Mouse (Mus musculus) kidney, postnatal 10 days (tissue): ENCODE data around the gene Abcc6.
"Not testable (repeated sequence)": the region's sequence is repeated elsewhere in the genome, so short reads cannot be mapped to it uniquely, and the experiment has no call there.

Source experiments
- DNase-seq: peaks from one replicate; pipeline ENCODE4 v3.0.0; 2021; ENCODE audit warnings: mixed read lengths

Gene Abcc6

DNA sequence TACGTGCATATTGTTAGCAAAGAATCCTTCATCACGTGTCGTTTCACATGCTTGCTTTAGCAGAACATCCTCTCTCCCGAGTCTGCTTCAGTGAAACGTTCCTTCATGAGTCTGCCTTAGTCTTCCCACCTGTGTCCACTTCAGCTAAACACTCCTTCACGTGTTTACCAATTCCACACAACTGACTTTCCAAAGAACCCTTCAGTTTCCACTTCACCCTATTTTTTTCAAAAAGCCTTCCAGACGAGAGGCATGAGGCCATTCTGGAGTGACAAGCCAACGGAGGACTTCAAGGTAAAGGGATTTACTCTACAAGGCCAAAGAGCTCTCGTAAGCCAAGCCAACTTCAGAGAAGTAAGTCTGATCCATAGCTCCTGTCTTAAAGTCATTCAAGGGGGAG, 4.7 kb downstream of the Abcc6 start:
- DNase-seq, result no peak

- DNase-seq, result no peak
Measured at GRCm38 (mm10) chr7:46021951-46022350, 8.2 kb downstream of the Abcc6 start.

- DNase-seq, result no peak
Measured at GRCm38 (mm10) chr7:46019594-46019993, 10.5 kb downstream of the Abcc6 start.

GRCm38 (mm10) chr7:46013266-46014010, 16.7 kb downstream of the Abcc6 start:
- DNase-seq, result peak; percentile 61

GRCm38 (mm10) chr7:46012121-46012520, 18.0 kb downstream of the Abcc6 start:
- no peak for DNase-seq

DNA sequence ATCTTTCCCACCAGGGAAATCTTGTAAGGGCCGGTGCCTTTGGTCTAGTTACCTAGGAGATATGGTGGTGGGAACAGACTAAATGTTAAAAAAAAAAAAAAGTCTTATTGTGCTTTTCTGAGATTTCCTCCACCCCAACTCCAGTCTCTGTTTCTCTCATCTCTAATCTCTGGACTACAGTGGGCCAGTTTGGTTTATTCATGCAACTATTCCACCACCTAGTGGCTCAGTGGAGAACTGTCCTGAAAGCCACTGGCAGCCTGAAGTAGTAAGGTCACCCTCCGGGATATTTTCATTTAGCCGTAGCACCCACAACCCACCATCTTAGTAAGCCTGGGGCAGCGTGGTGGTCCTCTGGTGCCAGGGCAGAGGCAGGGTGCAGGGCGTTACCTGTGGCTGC, 20.5 kb downstream of the Abcc6 start:
- DNase-seq, result peak; percentile 80

GRCm38 (mm10) chr7:46002748-46003147, 27.4 kb downstream of the Abcc6 start:
- no peak for DNase-seq

GRCm38 (mm10) chr7:46000577-46000976, 29.5 kb downstream of the Abcc6 start:
- DNase-seq, result no peak

GRCm38 (mm10) chr7:45992470-45992869, 37.6 kb downstream of the Abcc6 start:
- DNase-seq, result no peak

DNA sequence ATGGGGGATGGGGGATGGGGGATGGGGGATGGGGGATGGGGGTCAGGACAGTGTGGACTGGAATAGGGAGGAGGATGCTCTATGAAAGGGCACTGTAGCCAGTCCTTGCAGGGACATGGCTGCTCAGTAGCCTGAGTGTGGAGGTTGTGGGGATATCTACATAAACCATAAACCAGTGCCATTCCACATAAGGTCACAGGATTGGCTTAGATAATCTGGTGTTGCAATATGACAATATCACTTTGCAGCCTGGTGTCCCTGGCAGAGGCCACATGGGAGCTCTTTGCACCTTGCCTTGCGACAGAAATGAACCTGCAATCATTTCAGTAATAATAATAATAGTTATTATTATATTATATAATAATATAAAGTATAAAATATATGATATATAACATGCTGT, 41.8 kb downstream of the Abcc6 start:
- no peak for DNase-seq

DNA sequence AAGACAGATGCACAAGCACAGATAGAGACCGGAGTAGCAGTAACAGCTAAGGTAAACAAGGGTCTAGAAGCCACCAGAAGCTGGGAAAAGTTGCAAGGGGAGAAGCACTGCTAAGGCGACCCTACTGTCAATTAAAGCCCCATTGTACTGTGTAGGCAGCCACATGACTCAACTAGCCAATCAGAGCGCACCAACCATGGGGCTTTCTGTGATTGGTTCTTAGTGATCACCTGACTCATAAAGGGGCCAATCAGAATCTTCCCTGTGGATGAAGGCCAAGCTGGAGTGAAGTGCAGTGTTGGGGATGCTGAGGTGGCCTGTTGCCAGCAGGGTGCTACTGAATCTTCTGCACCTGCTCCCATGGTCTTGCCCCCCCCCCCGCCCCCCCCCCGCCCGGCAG, 43.2 kb downstream of the Abcc6 start:
- no peak for DNase-seq

DNA sequence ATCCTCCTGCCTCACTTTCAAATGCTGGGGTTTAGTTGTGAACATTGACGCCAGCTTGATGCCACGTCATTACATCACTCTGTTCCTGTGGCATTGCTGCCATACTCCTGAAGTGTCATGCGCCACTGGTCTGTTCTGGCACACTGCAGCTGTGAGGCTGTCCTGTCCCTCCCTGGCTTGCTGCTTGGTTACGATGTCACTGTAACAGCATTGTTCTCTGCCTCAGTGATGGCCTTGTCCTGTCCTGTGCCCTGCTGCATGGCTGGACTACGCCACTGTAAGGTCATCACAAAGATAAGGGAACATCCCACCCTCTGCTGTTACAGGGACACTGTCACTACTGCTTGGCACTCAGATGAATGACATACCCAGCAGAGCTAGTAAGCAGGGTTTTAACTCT, 48.5 kb downstream of the Abcc6 start:
- no peak for DNase-seq

DNA sequence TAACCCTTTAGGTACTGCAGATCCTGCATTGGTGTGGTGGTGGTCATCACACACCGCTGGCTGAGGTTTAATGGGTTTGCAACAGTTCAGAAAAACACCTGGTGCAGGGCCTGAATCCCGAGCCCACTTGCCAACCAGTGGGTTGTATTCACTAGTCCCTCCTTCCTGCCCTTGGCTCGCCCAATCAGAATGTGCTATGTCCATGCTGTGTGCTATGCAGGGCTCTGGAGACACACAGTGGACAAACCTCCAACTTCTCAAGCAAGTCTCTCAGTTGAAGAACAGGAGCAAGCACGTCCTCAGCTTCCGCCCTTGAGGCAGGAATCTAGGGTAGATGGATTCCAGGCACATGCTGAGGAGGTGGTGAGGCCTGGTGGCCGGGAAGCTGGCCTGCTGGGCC, 55.6 kb downstream of the Abcc6 start:
- DNase-seq, result peak; percentile 26

- no peak for DNase-seq
Measured at GRCm38 (mm10) chr7:45974103-45974502, 56.0 kb downstream of the Abcc6 start.

DNA sequence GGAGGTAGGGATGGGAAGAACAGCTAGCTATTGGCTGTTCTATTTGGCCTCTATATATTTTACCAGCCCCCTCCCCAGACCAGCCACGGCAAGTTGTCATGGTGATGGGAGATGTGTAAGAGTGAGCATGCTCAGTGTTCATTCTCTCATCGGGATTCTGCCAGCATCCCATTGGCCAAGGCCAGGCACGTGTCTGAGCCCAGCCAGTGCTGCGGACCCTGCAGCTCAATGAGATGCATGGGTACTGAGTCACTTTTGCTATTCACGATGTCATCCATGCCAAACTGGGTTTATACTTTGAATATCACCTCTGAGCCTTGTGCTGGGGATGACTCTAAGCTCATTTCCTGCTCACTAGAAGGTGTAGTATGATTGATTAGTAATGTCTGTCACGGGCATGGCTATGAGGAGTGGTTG, 56.8 kb downstream of the Abcc6 start:
- DNase-seq, result no peak

DNA sequence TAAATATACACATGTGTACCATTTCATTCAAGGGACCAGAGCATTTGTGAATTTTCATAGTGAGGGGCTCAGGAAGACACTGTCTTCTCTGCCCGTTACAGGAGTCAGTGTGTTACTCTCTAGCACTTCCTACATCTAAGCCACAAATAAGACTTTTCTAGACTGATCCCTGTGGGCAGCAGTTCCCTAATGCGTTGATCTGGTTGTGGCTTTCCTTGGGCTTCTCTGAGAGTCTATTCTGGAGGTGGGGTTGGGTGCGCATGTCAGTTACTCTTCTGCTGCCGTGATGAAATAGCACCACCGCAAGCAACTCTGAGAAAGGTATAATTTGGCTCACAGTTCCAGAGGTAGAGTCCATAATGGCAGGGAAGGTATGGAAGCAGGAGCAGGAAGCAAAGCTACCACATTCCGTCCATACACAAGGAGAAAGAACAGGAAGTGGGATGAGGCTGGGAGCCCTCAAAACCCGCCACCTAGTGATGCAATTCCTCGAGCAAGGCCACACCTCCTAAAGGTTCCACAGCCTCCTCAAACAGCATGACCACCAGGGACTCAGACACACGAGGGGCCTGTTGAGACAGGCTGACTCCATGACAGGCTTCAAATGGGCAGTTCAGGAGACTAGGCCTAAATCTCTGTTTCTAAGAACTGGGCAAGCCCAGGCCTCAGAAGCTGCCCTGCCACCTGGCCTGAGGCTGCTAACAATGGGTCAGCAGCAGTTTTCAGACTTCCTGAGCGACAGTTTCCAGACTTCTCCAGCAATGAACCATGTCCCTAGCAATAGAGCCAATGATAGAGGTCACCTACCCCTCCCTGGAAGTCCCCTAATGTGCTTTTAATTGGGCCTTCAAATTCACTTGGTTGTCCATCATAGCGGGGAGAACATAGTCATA, 58.0 kb downstream of the Abcc6 start:
- no peak for DNase-seq

DNA sequence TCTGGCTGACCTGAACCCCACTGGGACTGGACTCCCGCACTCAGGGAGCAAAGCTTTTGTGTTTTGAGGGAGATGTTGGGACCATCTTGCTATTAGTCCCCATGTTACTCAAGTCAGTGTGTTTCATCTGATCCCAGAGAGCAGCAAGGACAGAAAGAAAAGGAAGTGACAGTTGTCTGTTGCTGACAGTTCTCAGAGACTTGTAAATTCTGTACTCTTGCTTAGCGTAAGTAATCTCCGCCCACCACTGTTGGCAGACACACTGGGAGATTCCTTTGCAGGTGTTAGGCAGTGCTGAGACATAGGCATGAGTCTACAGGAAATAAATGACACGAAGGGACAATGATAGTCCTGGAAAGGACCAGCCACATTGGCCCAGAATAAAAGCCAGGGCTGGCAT, 73.5 kb downstream of the Abcc6 start:
- DNase-seq, result no peak

GRCm38 (mm10) chr7:45949061-45949460, 81.0 kb downstream of the Abcc6 start:
- no peak for DNase-seq

GRCm38 (mm10) chr7:45943280-45943679, 86.8 kb downstream of the Abcc6 start:
- not testable (repeated sequence) for DNase-seq

DNA sequence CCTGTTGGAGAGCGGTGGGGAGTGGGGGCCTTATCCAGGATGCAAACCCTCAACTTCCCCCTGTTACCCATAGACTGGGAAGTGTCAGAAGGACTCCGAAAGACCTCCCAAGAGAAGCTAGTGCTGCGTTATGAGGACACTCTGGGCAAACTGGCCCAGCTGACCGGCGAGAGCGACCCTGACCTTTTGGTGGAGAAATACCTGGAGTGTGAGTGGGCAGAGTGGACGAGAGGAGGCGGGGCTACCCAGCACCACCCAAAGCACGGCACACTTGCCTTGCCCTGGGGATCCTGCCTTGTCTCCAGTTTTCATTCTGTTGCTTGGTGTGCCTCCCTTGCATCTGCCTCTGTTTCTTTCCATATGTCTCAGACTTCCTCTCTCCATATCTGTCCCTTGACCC, 88.1 kb downstream of the Abcc6 start:
- no peak for DNase-seq

- DNase-seq, result peak; percentile 45
Measured at GRCm38 (mm10) chr7:45939836-45940235, 90.3 kb downstream of the Abcc6 start.

- peak; percentile 82 for DNase-seq
Measured at GRCm38 (mm10) chr7:45935114-45935513, 95.0 kb downstream of the Abcc6 start.

GRCm38 (mm10) chr7:45933766-45934165, 96.3 kb downstream of the Abcc6 start:
- not testable (repeated sequence) for DNase-seq

- DNase-seq, result no peak
Measured at GRCm38 (mm10) chr7:45929688-45930087, 100.4 kb downstream of the Abcc6 start.
